Mouse (Mus musculus): ENCODE data around the gene Txndc2. TPM values are rescaled to one million over a fixed set of nuclear protein-coding genes. Genes with fewer than 3 reads are reported as not detected.

Txndc2 gene
- polyA plus RNA-seq, 1 experiment from 2014 or later = not detected

DNA sequence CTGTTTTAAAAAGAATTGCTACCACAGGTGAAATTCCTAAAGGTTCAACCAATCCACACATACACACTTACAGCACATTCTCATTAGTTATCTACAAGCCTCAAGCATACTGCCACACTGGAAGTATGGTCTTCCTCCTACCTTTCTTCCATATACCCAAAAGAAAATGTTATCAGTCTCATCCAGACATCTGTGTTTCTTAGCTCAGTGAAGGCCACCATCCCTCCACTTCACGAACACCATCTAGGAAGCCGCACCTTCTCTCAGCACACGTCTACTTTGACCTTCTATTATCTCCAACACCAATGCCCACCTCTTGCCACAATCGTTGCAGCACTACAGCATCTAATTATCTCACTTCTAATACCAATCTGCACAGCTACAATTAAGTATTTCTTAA is 36.0 kb downstream of the Txndc2 start:
- Histone ChIP-seq H3K27me3 (replicated peaks) (no peaks in the 10 kb centered on the region), H3K4me2 (replicated peaks) (no peak overlapping the region), H3K9ac (no peak overlapping the region), H3K27ac (no peak overlapping the region), H3K4me1 (replicated peaks) (peaks cover 25% of the 10 kb centered on the region), H3K9me3 (no peaks in the 10 kb centered on the region), H3K4me3 (replicated peaks) (no peak overlapping the region), H3K36me3 (no peaks in the 10 kb centered on the region)
- ATAC-seq = peak; percentile 24; the same call in 1 of the 2 replicates
- 61% methylated on average over 4 of the region's 4 CpGs for WGBS

DNA sequence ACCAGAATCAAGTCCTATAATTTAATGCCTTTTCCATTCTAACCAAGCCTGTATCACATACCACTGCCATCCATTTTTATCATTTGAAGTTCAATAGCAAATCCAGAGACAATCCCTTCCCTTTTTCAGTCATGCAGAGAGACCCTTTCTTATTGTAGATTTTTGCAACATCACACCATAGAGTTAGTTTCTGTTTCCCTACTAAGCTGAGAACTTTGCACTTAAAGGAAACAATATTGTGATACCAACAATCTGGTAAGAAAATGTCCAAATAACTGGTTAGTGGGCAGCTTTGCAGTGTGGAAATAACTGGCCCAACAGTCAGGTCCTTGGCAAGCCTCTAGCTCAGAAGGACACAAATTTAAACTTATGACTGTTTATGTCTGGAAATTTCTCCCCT is 37.1 kb downstream of the Txndc2 start:
- Histone ChIP-seq H3K4me2 (replicated peaks) (no peak overlapping the region), H3K4me1 (replicated peaks) (peaks cover 25% of the 10 kb centered on the region), H3K9ac (no peak overlapping the region), H3K27ac (no peak overlapping the region), H3K9me3 (no peaks in the 10 kb centered on the region), H3K4me3 (replicated peaks) (no peak overlapping the region), H3K36me3 (no peaks in the 10 kb centered on the region), H3K27me3 (replicated peaks) (no peaks in the 10 kb centered on the region)
- no peak for ATAC-seq

DNA sequence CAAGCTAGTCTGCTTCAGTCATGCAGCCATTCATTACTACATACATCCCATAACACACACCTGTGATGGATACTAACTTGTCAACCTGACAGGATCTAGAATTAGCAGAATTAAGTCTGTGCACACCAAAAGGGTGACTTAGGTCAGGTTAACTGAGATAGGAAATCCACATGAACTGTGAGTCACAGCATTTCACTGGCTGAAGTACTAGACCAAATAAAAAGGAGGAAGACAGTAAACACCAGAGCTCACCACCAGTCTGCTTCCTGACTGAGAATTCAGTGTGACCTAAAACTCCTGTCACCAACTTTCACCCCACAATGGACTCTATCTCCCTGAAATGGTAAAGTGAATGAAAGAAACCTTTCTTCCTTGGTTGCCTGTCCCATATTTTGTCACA is 37.7 kb downstream of the Txndc2 start:
- ATAC-seq = no peak
- H3K27me3 ChIP-seq (replicated peaks) = no peaks in the 10 kb centered on the region
- no peaks in the 10 kb centered on the region for H3K9me3 ChIP-seq
- no peaks in the 10 kb centered on the region for H3K36me3 ChIP-seq
- no peak overlapping the region for H3K4me2 ChIP-seq (replicated peaks)
- no peak overlapping the region for H3K4me3 ChIP-seq (replicated peaks)
- no peak overlapping the region for H3K27ac ChIP-seq
- peaks cover 22% of the 10 kb centered on the region for H3K4me1 ChIP-seq (replicated peaks)
- H3K9ac ChIP-seq = no peak overlapping the region

DNA sequence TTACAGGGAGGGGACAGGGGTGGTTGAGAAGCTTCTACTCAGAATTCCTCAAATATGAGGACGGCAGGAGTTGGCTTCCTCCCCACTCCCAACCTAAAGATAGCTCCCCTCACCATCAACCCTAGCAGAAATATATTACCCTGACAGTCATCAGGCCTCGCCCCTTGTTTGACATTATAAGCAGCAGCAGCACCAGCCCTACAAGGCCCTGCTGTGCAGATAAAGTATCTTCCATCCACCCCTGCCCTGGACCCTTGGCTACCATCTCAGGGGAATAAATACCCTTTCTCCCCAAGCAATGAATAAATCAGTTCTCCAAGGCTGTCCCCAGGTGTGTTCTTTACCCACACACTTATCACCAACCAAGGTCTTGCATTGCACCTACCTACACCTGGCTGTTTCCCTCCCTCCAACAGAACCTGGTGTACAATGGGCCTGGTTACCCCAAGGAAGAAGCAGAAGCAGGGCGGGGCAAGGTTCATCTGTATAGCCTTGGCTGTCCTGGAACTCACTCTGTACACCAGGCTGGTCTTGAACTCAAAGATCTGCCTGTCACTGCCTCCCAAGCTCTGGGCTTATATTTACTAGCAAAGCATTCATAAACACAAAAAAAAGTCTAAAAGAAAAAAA is 44.0 kb downstream of the Txndc2 start:
- Histone ChIP-seq H3K4me3 (replicated peaks) (no peak overlapping the region), H3K9ac (no peak overlapping the region), H3K27me3 (replicated peaks) (no peaks in the 10 kb centered on the region), H3K4me2 (replicated peaks) (no peak overlapping the region), H3K9me3 (no peaks in the 10 kb centered on the region), H3K27ac (no peak overlapping the region), H3K36me3 (peaks cover under 1% of the 10 kb centered on the region; the same call in 1 of the 2 replicates), H3K4me1 (replicated peaks) (peaks cover 9% of the 10 kb centered on the region)
- 64% methylated on average over 3 of the region's 3 CpGs for WGBS
- ATAC-seq = peak; percentile 66

DNA sequence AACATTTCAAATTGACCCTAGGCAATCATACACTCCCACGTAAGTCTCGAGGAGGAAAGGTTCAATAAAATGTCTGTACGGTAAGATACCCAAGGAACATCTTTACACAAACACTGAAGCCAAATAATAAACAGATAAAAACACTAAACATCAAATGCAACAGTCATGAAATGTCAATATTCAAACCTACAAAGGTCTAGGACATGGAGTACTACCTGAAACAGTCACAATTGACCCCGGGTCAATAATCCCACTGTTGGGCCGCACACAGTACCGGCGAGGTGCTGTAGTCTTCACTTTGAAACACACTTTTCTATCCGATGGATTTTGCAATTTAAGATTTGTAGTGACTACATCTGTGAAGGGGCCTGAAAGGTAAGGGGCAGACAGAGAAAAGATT is 47.3 kb downstream of the Txndc2 start:
- WGBS = 86% methylated on average over 8 of the region's 8 CpGs
- ATAC-seq = no peak
- Histone ChIP-seq H3K4me2 (replicated peaks) (no peak overlapping the region), H3K4me1 (replicated peaks) (peaks cover 9% of the 10 kb centered on the region), H3K9ac (no peak overlapping the region), H3K27me3 (replicated peaks) (no peaks in the 10 kb centered on the region), H3K4me3 (replicated peaks) (no peak overlapping the region), H3K9me3 (no peaks in the 10 kb centered on the region), H3K36me3 (peaks cover 7% of the 10 kb centered on the region), H3K27ac (no peak overlapping the region)

Other genes with a start within 250 kb of the Txndc2 start
- gene Tmem232, start 101.4 kb downstream of the Txndc2 start, polyA plus RNA-seq (2015; fragmentation: Nextera tagmentation; extraction: Ambion mirVana) = not detected in 2 replicates
- gene Vapa, start 28.6 kb downstream of the Txndc2 start, polyA plus RNA-seq (2015; fragmentation: Nextera tagmentation; extraction: Ambion mirVana) = 206 and 240 TPM in 2 replicates
- gene Rab31, start 130.6 kb upstream of the Txndc2 start, polyA plus RNA-seq (2015; fragmentation: Nextera tagmentation; extraction: Ambion mirVana) = 26.6 and 32.5 TPM in 2 replicates
- 32.5 and 35.1 TPM in 2 replicates for gene Ppp4r1, start 140.4 kb upstream of the Txndc2 start, polyA plus RNA-seq (2015; fragmentation: Nextera tagmentation; extraction: Ambion mirVana)
- gene Ralbp1, start 243.6 kb upstream of the Txndc2 start, polyA plus RNA-seq (2015; fragmentation: Nextera tagmentation; extraction: Ambion mirVana) = 64.3 and 74.9 TPM in 2 replicates